Mouse (Mus musculus): ENCODE measurements around the gene Swi5. TPM values are rescaled to one million over a fixed set of nuclear protein-coding genes. Genes with fewer than 3 reads are reported as not detected.

The Swi5 gene
- total RNA-seq, 2 experiments from 2014 or later = 212 to 222 TPM

DNA sequence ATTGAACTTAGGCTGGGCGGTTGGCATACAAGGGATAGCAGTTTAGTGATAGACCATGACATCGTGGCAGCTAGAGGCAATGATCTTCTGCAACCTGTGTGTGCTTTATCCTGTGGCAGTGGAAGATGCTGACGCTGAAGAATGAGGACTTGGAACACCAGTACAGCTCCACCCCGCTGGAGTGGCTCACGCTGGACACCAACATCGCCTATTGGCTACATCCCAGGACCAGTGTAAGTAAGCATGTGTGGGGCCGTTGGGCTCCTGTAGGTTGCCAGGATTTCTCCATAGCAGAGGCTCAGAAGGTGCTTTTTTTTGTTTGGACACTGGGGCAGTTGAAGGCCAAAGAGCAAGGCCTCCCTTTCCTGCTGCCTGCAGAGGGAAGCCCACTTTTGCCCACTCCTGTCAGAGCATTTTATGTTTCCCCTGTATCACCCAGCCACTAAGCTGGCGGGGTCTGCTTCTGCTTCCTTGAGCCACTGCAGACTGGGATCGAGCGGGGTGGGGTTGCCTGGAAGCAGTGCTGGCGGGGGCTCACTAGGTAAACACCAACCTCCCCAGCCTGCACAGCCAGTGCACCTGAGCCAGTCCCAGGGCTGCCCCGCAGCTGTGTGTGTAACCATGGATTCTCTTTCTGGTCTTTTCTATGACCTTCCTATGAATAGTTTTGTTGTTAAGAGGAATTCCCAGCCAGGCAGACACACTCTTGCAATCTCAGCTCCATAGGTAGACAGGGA lies 35.9 kb downstream of the Swi5 start:
- no peak overlapping the region for H3K4me3 ChIP-seq
- no peak for TF ChIP-seq CTCF (conservative IDR thresholded peaks at IDR 0.05)
- no peak for DNase-seq (ENCODE audit: low spot score in 2 of 2)

DNA sequence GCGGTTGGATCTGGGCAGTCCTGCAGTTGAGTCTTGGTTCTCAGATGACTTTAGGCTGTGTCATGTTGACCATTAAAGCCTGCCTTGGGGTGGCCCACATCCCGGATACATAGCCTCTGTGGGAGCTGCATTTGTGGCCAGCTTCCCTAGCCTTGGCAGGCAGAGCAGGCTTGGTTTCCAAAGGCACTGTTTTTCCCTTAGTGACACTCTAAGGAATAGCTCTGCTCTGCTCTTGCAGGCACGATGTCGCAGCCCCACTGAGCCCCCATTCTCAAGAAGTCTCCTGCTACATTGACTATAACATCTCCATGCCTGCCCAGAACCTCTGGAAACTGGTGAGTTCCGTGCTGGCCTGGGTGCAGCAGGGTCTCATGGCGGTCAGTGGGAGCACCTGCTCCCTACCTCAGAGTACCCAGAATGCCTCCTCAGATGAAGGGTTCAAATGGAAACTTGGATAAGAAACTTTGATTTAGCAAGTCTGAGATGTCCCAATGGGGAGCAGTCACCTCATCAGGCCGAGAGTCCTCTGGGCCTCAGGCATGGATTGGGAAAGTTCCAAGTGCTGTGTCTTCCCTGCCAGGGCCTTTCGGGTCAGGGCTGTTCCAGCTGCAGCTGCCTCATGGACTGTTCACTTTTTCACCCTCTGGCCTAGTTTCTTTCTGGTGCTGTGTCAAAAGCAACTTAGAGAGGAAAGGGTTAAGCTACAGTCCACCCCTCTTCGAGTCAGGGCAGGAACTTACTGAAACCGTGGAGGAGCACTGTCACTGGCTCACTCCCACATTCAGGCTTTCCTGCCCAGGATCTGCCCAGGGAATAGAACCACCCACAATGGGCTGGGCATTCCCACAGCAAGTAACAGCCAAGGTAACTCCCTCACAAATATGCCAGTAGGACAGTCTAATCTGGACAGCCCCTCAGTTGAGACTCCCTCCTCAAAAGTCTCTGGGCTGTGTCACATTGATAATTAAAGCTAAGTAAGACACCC lies 39.2 kb downstream of the Swi5 start:
- TF ChIP-seq CTCF (conservative IDR thresholded peaks at IDR 0.05) = no peak
- no peak for DNase-seq (ENCODE audit: low spot score in 2 of 2)
- Histone ChIP-seq H3K4me3 (no peak overlapping the region), H3K27ac (no peak overlapping the region)

More for the DNA sequence above, 35.9 kb downstream of the Swi5 start:
- H3K27ac ChIP-seq = no peak overlapping the region

DNA sequence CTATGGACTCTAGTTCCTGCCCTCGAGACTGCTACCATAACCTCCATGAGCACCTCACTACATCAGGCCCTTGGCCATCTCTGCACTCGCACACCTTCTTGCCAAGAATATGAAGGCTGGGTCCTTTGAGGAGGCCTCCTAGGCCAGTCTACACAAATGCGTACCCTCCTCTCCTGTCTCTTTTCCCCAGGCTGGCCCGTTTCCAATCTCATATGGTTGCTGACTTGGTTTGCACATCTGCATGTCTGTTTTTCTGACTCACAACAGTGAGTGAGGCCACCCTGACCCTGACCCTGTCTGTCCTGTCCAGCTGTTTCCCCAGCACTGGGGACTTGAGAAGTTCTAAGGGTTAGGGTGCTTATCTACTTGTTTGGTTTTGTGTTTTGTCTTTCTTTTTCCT lies 41.1 kb downstream of the Swi5 start:
- Histone ChIP-seq H3K27ac (no peak overlapping the region), H3K4me3 (no peak overlapping the region)
- no peak for DNase-seq (ENCODE audit: low spot score in 2 of 2)
- TF ChIP-seq CTCF (conservative IDR thresholded peaks at IDR 0.05) = no peak

DNA sequence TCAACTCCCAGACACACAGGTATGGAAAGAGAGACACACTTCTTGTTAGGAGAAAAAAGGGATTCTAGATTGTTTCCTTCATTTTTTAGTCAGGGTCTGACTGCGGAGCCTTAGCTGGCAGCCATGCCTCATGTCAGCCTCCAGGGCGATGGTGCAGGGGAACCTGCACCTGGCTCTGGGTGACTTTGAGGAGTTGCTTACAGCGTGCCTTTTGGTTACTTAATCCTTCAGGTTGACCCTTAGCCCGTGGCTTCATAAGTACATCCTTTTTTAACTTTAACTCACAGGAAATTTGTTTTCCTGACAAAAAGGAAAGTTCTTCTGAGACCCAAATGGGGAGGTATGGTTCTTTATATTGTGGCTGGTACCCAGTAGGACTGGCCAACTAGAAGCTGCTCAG lies 44.9 kb downstream of the Swi5 start:
- H3K4me3 ChIP-seq = no peak overlapping the region
- no peak for DNase-seq (ENCODE audit: low spot score in 2 of 2)
- TF ChIP-seq CTCF (conservative IDR thresholded peaks at IDR 0.05) = no peak
- no peak overlapping the region for H3K27ac ChIP-seq

DNA sequence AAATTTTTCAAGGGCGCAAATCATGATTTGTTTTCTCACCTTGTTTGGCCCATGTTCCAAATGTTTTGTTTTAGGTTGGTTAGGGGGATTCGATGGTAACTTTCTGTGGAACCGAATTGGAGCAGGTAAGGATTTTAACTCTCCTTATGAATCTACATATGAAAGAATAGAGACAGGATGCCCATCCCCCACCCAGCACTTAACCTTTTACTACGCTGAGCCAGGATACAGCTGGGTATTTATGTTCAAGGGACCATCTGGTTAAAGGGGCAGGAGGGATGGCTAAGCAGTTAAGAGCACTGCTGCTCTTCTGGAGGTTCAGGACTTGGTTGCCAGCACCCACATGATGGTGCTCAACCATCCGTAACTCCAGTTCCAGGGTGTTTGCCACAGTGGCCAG lies 47.3 kb downstream of the Swi5 start:
- Histone ChIP-seq H3K27ac (no peak overlapping the region), H3K4me3 (no peak overlapping the region)
- DNase-seq (ENCODE audit: low spot score in 2 of 2) = no peak
- no peak for TF ChIP-seq CTCF (conservative IDR thresholded peaks at IDR 0.05)

DNA sequence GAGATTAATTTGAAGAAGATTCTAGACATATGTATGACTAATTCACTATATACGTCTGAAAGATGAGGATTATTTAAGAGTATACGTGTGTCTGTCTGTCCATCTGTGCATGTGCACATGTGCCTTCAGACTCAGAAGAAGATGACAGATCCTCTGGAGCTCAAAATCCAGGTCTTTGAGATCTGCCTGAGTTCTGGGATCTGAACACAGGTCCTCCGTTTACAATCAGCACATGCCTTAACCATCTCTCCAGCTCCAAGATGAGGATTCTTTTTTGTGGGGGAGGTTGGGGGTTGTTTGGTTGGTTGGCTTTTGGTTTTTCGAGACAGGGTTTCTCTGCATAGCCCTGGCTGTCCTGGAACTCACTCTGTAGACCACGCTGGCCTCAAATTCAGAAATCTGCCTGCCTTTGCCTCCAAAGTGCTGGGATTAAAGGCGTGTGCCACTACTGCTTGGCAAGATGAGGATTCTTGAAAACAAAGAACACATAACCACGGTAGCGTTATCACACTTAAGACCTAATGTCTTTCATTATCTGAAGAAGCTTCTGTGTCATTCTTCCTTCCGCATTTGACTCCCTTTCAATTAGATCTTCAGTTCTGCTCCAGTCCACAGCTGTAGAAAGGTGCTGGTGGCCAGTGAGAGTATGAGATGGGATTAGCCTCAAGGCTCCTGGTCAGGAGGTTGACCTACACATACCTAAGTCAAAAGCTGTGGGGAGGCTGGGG lies 49.0 kb downstream of the Swi5 start:
- no peak overlapping the region for H3K27ac ChIP-seq
- H3K4me3 ChIP-seq = no peak overlapping the region
- no peak for DNase-seq (ENCODE audit: low spot score in 2 of 2)
- no peak for TF ChIP-seq CTCF (conservative IDR thresholded peaks at IDR 0.05)

DNA sequence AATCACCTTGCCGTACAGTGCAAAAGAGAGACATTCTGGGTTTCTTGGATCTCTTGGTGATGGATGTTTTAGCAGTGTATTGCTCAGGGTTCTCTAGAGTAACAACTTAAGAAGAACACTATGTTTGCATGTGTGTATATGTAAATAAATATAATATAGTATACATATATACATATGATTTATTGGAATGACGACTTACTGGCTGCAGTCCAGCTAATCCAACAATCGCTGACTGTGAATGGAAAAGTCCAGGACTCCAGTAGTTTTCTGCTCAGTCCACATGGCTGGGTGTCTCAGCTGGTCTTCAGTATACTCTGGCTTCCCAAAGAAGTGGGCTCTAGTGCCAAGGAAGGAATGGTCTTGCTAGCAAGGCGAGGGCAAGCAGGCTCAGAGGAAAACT lies 50.3 kb downstream of the Swi5 start:
- Histone ChIP-seq H3K27ac (peak overlapping the region; percentile 93; the same call in 1 of the 2 replicates), H3K4me3 (peak overlapping the region; percentile 89)
- DNase-seq (ENCODE audit: low spot score in 2 of 2) = no peak
- no peak for TF ChIP-seq CTCF (conservative IDR thresholded peaks at IDR 0.05)

DNA sequence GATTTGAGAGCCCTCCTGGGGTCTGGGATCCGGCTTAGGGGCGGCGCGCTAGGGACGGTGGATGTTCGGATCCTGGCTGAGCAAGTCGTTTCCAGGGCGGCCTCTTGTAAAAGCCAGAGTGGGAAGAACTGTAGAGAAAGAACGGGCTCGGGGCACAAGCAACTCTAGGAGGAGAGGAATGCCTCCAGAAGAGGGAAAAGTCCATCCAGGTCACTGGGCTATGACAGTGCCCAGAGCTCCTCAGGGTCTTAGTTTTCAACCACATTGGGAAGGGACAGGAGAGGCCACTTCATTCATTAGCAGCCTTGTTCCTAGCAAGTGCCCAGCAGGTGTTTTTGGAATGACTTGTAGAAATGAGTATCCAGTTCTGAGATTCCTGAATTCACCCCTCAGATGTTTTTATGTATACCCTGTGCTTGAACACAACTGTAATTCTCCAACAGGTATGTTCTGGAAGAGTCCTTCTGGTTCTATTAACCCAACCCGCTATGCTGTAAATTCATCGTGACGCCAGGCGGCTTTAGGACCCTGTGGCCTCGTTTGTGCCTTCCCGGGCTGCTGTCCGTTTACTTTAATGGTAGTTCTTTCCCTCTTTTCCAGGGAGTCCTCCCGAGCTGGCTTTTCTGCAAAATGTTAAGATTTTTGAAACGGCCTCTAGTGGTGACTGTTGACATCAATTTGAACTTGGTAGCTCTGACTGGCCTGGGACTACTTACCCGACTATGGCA lies 51.0 kb downstream of the Swi5 start:
- peak; percentile 42 to 60 for DNase-seq (ENCODE audit: low spot score in 2 of 2)
- H3K4me3 ChIP-seq = peak overlapping the region; percentile 89
- H3K27ac ChIP-seq = peak overlapping the region; percentile 93
- peak; percentile 73 for TF ChIP-seq CTCF (conservative IDR thresholded peaks at IDR 0.05)

DNA sequence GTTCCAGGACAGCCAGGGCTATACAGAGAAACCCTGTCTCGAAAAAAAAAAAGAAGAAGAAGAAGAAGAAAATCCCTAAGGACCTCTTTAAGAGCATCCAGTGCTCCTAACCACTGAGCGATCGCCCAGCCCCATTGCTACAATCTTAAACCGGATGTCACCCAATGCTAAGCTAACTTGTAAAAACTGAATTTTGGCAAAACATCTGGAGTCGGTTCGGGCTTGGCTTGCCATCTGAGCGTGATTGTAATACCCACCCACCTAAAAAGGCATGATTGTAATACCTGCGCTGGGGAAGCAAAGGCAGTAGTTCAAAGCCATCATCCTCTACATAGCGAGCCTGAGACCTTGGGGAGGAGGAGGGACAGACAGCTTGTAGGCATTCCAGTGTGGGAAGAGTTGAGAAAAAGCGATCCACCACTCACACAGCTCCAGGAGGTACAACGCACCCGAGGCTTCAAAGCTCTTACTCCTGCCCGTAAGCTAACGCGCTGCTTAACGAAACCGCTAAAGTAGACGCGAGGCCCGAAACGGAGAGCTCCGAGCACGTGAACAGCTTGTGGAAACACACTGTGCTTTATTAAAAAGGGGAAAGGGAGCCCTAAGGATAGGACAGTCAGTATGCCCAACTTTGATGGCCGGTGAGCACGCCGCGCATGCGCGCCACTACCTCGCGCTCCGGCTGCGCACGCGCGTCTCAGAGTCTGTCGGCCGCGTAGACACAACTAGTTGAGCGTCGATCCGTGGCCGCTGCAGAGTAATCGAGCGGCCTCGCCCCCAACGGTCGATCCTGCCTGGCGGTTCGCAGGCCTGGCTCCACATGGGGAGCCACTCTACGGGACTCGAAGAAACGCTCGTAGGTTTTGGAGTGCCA lies 51.8 kb downstream of the Swi5 start, which contains the start of gene Pomt1:
Gene Pomt1, plus strand, starts transcription at position 705 of the 874 bp plus-strand sequence.
- Histone ChIP-seq H3K4me3 (peak within 1 kb of the TSS; percentile 89), H3K27ac (peak within 1 kb of the TSS; percentile 93)
- TF ChIP-seq CTCF (conservative IDR thresholded peaks at IDR 0.05) = no peak
- DNase-seq (ENCODE audit: low spot score in 2 of 2) = peak; percentile 88 to 89

DNA sequence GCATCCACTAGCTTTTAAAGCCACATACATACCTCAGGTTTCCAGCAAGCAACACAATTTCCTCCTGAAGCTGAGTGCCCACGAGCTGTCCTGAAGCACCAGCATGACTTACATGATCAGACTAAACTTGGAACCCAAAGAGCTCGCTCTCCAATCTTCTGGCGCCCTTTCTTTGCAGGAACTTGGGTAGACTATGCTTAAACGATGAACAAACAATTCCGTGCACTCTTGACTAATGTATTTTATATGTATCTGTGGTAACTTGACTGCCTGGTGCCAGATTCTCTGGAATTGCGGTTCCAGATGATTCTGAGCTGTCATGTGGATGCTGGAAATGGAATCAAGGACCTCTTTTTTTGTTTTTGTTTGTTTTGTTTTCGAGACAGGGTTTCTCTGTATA lies 52.4 kb downstream of the Swi5 start:
- TF ChIP-seq CTCF (conservative IDR thresholded peaks at IDR 0.05) = no peak
- peak overlapping the region; percentile 89 for H3K4me3 ChIP-seq
- H3K27ac ChIP-seq = peak overlapping the region; percentile 93
- no peak for DNase-seq (ENCODE audit: low spot score in 2 of 2)

Small RNA genes lying within 50 kb of the gene (microRNA-seq; reads per million reads assigned to microRNA genes)
- gene Gm23363 = 0 to 0.32 reads per million in 2 experiments
- 0 to 0.37 reads per million in 2 experiments for gene Mir199b

Other genes starting within 250 kb of the Swi5 start
- gene Fam78a, start 203.2 kb downstream of the Swi5 start, total RNA-seq (2021) = 1 to 10 TPM; 3.6 to 6.0 TPM
- gene Plpp7, start 192.5 kb downstream of the Swi5 start, total RNA-seq (2021) = 10 to 100 TPM; 20.2 to 21.8 TPM
- 100 to 1,000 TPM; 288 to 305 TPM for gene Prrc2b, start 137.0 kb downstream of the Swi5 start, total RNA-seq (2021)
- 10 to 100 TPM; 23.4 to 24.1 TPM for gene Pomt1, start 51.5 kb downstream of the Swi5 start, total RNA-seq (2021)
- 10 to 100 TPM; 55.3 to 57.8 TPM for gene Uck1, start 27.9 kb downstream of the Swi5 start, total RNA-seq (2021)
- gene Golga2, start 691 bp downstream of the Swi5 start, total RNA-seq (2021) = 10 to 100 TPM; 87.9 TPM
- 10 to 100 TPM; 75.3 to 92.7 TPM for gene Ciz1, start 64.3 kb upstream of the Swi5 start, total RNA-seq (2021)
- gene Dnm1, start 65.3 kb upstream of the Swi5 start, total RNA-seq (2021) = 1,000 to 10,000 TPM; 1,274 to 1,381 TPM
- 100 to 1,000 TPM; 160 to 170 TPM for gene 1110008P14Rik, start 93.9 kb upstream of the Swi5 start, total RNA-seq (2021)
- gene Lcn2, start 100.2 kb upstream of the Swi5 start, total RNA-seq (2021) = under 1 TPM in 1 of 2 experiments, not detected in 1; 0.69 TPM
- gene Ptges2, start 107.8 kb upstream of the Swi5 start, total RNA-seq (2021) = 10 to 100 TPM; 33.8 to 35.5 TPM
- gene Naif1, start 162.4 kb upstream of the Swi5 start, total RNA-seq (2021) = 1 to 10 TPM; 4.3 to 4.5 TPM
- gene Slc25a25, start 163.4 kb upstream of the Swi5 start, total RNA-seq (2021) = 10 to 100 TPM; 54.5 to 57.6 TPM
- gene Fam102a, start 247.3 kb upstream of the Swi5 start, total RNA-seq (2021) = 10 to 100 TPM; 77.1 TPM

All from layer of hippocampus, adult 2 months (tissue).